Mouse (Mus musculus) skeletal muscle tissue, adult 2 months (tissue): Measurements from ENCODE around the gene C2cd2.

Experiments
- DNase-seq: peaks from one replicate; pipeline ENCODE4 v3.0.0-alpha.2; 2012; ENCODE audit warnings: low read depth, low spot score

C2cd2 gene

DNA sequence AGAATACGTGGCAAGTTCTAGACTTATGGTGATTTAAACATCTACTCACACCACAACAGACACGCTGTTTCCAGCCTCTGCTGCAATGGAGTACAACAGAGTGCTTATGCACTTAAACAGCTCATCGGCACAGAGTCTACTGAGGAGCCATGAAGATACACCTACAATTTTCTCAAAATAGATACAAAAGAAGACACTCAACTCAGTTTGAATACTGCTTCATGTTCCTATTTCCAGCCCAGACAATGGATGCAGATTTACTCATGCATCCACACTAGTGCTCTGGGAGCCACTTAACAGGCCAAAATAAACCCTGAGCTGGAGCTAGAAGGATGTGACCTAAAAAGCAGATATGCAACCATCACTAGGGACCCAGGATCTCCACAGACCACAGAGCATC, 153.5 kb downstream of the C2cd2 start:
- DNase-seq = no peak

DNA sequence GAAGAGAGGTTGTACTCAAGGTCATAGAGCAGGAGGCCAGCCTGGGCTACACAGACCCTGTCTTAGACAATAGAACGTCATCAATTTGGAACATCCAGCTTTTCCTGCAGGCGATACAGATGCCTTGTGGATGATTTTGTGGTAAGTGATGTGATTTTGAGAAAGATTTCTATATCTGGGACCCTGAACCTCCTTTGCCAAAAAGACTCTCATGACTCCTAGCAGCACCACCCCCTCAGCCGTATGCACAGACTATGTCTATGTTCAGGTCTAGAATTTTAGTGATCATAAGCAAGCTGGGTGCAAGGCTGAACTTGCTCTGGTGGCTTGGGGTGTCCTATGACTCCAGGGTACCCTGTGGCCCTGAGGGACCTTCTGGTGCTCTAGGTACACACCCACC, 156.8 kb downstream of the C2cd2 start:
- DNase-seq = no peak
